Mouse (Mus musculus) liver, postnatal 0 days (tissue): ENCODE measurements around the gene Cdc42bpa.

Experiments used
- CTCF ChIP-seq: sonication (generic); IDR thresholded peaks from 2 replicates; pipeline ENCODE4 v1.5.1; 2016; ENCODE audit warnings: antibody characterized with exemption, low read depth
- EP300 ChIP-seq: IDR thresholded peaks from 2 replicates; pipeline ENCODE4 v1.6.1; 2016; ENCODE audit warnings: antibody characterized with exemption, low read depth, mild to moderate bottlenecking

GRCm38 (mm10) chr1:180210031-180210432 lies 249.8 kb downstream of the Cdc42bpa start:
- TF ChIP-seq EP300 (no peak), CTCF (no peak)
